In genomic region chr3:142880790-142881588, GRCm38 (mm10) we compare ENCODE assay signal across 8 mouse cellular contexts. TPM values are rescaled to one million over a fixed set of nuclear protein-coding genes. Genes with fewer than 3 reads are reported as not detected.
DNase-seq lines count a peak whose midpoint lies in the region; ATAC-seq and TF ChIP-seq lines count a peak whose summit lies in the region.

No protein-coding gene starts in this region.

- H3K4me2 ChIP-seq in hindbrain, embryonic 15.5 days, result peak overlapping the region; percentile 71
- H3K4me2 ChIP-seq in liver, embryonic 12.5 days, result peak overlapping the region; percentile 76
- H3K4me2 ChIP-seq in myocyte (ENCODE audit: low read depth), result peak overlapping the region; percentile 73

- under 1% methylated on average over 49 of the region's 72 CpGs for WGBS in hindbrain, embryonic 15.5 days
- under 1% methylated on average over 72 of the region's 72 CpGs for WGBS in liver, embryonic 12.5 days (ENCODE audit: insufficient replicate concordance)
- WGBS in thymus, adult 2 months, result 1% methylated on average over 72 of the region's 72 CpGs

- H3K27ac ChIP-seq in hindbrain, embryonic 15.5 days (replicated peaks), result peak overlapping the region; percentile 92
- peak overlapping the region; percentile 100 for H3K27ac ChIP-seq in liver, embryonic 12.5 days
- peak overlapping the region; percentile 35 for H3K27ac ChIP-seq in thymus, adult 2 months (ENCODE audit: control insufficient read depth, insufficient read depth, low read length)

- peak overlapping the region; percentile 100 for H3K4me3 ChIP-seq in hindbrain, embryonic 15.5 days
- peak overlapping the region; percentile 100 for H3K4me3 ChIP-seq in liver, embryonic 12.5 days
- peak overlapping the region; percentile 60 for H3K4me3 ChIP-seq in myocyte
- H3K4me3 ChIP-seq in thymus, adult 2 months (ENCODE audit: control insufficient read depth, insufficient read depth, low read length), result peak overlapping the region; percentile 93

- H3K4me1 ChIP-seq in hindbrain, embryonic 15.5 days (replicated peaks), result peaks cover 9% of the 10 kb centered on the region
- H3K4me1 ChIP-seq in liver, embryonic 12.5 days, result peaks cover 30% of the 10 kb centered on the region
- H3K4me1 ChIP-seq in thymus, adult 2 months (replicated peaks; ENCODE audit: control insufficient read depth, insufficient read depth, low read length), result no peaks in the 10 kb centered on the region

- peak overlapping the region; percentile 89 for H3ac ChIP-seq in myocyte (ENCODE audit: control insufficient read depth, insufficient read length)

- no peak for TF ChIP-seq CTCF in thymus, adult 2 months (IDR thresholded peaks at IDR 0.05; ENCODE audit: borderline replicate concordance, control insufficient read depth, extremely low read depth, insufficient read depth, low read length, poor library complexity)

- H3K27me3 ChIP-seq in hindbrain, embryonic 15.5 days, result no peaks in the 10 kb centered on the region
- H3K27me3 ChIP-seq in liver, embryonic 12.5 days (replicated peaks), result no peaks in the 10 kb centered on the region
- no peaks in the 10 kb centered on the region for H3K27me3 ChIP-seq in myocyte (ENCODE audit: control insufficient read depth, insufficient read depth, insufficient read length)
- no peaks in the 10 kb centered on the region for H3K27me3 ChIP-seq in thymus, adult 2 months (ENCODE audit: control insufficient read depth, insufficient read depth, low read length)

- H3K9ac ChIP-seq in hindbrain, embryonic 15.5 days, result peak overlapping the region; percentile 93
- H3K9ac ChIP-seq in liver, embryonic 12.5 days, result peak overlapping the region; percentile 100

- peaks cover 49% of the 10 kb centered on the region for H3K79me2 ChIP-seq in myocyte (ENCODE audit: control insufficient read depth, insufficient read depth)

- peak; percentile 24 for DNase-seq in kidney, adult 9 months
- DNase-seq in kidney, adult 18-20 months, result no peak
- peak; percentile 74 for DNase-seq in adrenal gland, adult 2 months
- peak; percentile 68 for DNase-seq in thymus, adult 2 months

- no peak for TF ChIP-seq POLR2A in myocyte (IDR thresholded peaks at IDR 0.05; ENCODE audit: insufficient read length, low read depth)
- no peak for TF ChIP-seq POLR2A in thymus, adult 2 months (IDR thresholded peaks at IDR 0.05; ENCODE audit: control insufficient read depth, extremely low read depth, insufficient read depth, low read length, poor library complexity)

- ATAC-seq in erythroblast, adult 5-6 weeks (replicated peaks; ENCODE audit: low FRiP score, poor library complexity, severe bottlenecking), result peak; percentile 56
- ATAC-seq in hindbrain, embryonic 15.5 days (ENCODE audit: low FRiP score, low read depth), result peak; percentile 36
- peak; percentile 28 for ATAC-seq in liver, embryonic 12.5 days

- no peaks in the 10 kb centered on the region for H3K9me3 ChIP-seq in hindbrain, embryonic 15.5 days
- H3K9me3 ChIP-seq in liver, embryonic 12.5 days (replicated peaks), result no peaks in the 10 kb centered on the region

- no peaks in the 10 kb centered on the region for H3K36me3 ChIP-seq in hindbrain, embryonic 15.5 days
- 0 out of 2 replicates have a peak, but pooled peaks cover 1% of the 10 kb centered on the region for H3K36me3 ChIP-seq in liver, embryonic 12.5 days
- no peaks in the 10 kb centered on the region for H3K36me3 ChIP-seq in myocyte (ENCODE audit: control insufficient read depth, insufficient read depth)
- no peaks in the 10 kb centered on the region for H3K36me3 ChIP-seq in thymus, adult 2 months (ENCODE audit: control insufficient read depth, insufficient read depth, low read length)

TF ChIP-seq in myocyte, 11 proteins besides CTCF, POLR2A, EP300 and RAD21:
- no peak for TF ChIP-seq REST (IDR thresholded peaks at IDR 0.05; ENCODE audit: insufficient read depth, insufficient read length)
- TF ChIP-seq E2F4 (IDR thresholded peaks at IDR 0.05; ENCODE audit: insufficient read depth), result no peak
- no peak for TF ChIP-seq MAX (IDR thresholded peaks at IDR 0.05; ENCODE audit: low read depth)

RNA-seq across cellular contexts. Expression of gene Pkn2, which starts 0.8 kb away (rescaled TPM):
- 10 to 100 TPM; 61.2 to 75.0 TPM for total RNA-seq in adrenal gland, adult 2 months (2021)
- 47.6 and 66.7 TPM in 2 replicates for polyA plus RNA-seq in adrenal gland, adult 2 months (2012; rRNA removed)
- 246 and 281 TPM in 2 replicates for total RNA-seq in erythroblast, adult 5-6 weeks (2015; ENCODE audit: low replicate concordance)
- 419 and 495 TPM in 2 replicates for total RNA-seq in erythroblast, adult 5-6 weeks (2017; ENCODE audit: low replicate concordance)
- 20.4 and 22.8 TPM in 2 replicates for polyA plus RNA-seq in hindbrain, embryonic 15.5 days (2015; fragmentation: Nextera tagmentation; extraction: Ambion mirVana)
- 50.5 and 51.0 TPM in 2 replicates for polyA plus RNA-seq in liver, embryonic 12.5 days (2016; fragmentation: Nextera tagmentation; extraction: Ambion mirVana)
- polyA plus RNA-seq in myocyte (2012; fragmentation: generic; extraction: Trizol), result 11.8 TPM
- 30.5 and 59.3 TPM in 2 replicates for polyA plus RNA-seq in thymus, adult 2 months (2012; rRNA removed)

Comparison
In these comparisons a context has a peak if more than half of its experiments do, and no peak if none do; other contexts are left out.
1. H3K27ac ChIP-seq: peak in every context shown above with its lines; median percentile 100 in liver, embryonic 12.5 days; 92 in hindbrain, embryonic 15.5 days; 35 in thymus, adult 2 months.